Mouse (Mus musculus) spleen, embryonic (tissue): ENCODE results near the gene Klhl6.

Experiments
- CTCF ChIA-PET: fragments of 350-600 bp; sonication (Branson Sonifier 250); formaldehyde crosslinking; loops from one replicate; lab custom pipeline; 2022; lab: Charles Lee

The Klhl6 gene

DNA sequence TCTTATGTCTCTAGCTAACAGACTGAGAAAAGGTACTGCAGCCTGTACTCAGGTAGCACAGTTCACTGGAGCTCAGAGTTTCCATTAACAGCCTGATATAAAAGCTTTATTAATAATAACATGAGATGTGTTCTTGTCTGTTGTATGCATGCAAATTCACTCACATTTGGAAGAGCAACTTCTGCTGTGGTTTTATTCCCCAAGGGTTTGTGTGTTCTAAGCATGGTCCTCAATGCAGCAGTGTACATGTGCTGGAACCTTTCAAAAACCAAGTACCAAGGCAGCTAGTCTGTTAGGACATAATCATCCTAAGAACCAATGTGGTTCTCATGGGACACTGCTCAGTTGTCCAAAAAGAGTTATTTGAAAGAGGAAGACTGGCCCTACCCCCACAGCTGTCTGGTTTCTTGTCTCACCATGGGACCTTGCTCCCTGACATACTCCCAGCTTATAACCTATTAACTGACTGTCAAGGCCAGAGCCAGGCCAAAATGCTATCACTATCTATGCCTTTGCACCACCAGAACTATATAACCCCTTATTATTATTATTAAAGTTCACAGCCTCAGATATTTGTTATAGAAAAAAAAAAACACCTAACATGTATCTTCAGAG lies 10.0 kb downstream of the Klhl6 start:
- CTCF ChIA-PET: no interaction called here

DNA sequence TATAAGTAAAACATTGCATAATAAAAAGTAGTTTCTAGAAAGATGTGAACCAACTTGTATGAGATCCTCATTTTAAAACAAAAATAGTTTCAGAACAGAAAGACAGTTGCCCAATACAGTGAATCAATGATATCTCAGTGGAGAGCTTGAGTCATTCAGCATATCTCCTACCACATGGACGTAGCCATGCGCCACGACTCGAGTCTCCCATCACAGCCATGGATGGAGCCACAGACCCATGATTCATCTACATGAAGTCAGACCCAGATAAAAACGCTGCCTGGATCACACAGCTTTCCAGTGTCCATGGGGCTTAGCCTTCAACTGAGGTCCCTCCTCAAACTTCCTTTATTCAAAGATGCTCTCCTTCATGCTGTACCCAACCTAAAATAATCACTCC lies 13.3 kb downstream of the Klhl6 start:
- CTCF ChIA-PET: no interaction called here

DNA sequence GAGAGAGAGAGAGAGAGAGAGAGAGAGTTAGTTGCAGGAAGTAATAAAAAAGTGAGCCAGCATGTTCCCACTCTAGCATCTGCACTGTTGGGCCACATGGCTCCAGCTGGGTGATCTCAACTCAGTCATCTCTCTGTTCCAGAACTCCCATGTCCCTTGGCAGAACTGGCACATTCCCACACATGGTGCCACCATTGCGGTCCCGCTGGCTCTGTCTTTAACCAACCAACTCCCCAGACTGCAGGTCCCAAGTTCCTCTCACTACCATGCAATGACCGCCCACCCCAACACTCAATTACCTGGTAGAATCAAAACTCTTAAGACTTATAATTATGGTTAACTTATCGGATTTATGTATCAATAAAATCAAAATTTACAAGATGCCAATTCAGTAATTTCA lies 14.2 kb downstream of the Klhl6 start:
- CTCF ChIA-PET: no interaction called here

DNA sequence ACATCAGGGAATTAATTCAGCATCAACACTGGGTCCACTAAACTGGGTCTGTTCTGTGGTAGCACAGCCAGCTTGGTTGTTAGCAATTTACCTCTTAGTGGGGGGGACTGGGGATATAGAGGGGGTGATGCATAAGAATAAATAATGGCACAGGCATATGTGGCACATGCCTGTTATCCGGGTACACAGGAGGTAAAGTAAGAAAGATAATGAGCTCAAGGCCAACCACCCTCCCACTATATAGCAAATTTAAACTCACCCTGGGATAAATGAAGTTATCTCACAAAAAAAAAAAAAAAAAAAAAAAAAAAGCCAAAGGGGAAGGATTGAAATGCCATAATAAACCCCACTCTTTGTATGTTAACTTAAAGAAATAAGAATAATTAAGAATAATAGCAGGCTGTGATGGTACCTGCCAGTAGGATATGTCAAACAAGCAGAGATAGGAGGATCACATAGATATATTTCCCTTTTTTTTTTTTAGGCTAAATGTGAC lies 14.9 kb downstream of the Klhl6 start:
- CTCF ChIA-PET: interaction anchor here (0.6 kb wide), 1 partner anchor 9 kb away, joined by 3 read pairs; no protein-coding TSS in a partner anchor

DNA sequence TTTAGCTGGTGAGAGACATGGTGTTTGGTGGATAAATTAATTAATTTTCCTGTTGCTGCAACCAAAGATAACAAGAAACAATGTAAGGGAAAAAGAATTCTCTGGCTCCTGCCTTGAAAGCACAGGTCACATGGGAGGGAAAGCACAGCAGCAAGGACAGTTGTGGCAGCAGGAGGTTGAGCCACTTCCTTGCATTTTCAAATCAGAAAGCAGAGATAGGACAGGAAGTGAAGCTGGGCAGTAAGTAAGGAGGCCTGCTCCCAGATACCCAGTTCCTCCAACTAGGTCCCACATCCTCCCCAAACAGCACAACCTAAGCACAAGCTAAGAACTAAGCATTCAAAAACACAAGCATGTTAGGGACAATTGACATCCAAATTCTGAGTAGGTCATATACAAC lies 15.9 kb downstream of the Klhl6 start:
- CTCF ChIA-PET: no interaction called here

DNA sequence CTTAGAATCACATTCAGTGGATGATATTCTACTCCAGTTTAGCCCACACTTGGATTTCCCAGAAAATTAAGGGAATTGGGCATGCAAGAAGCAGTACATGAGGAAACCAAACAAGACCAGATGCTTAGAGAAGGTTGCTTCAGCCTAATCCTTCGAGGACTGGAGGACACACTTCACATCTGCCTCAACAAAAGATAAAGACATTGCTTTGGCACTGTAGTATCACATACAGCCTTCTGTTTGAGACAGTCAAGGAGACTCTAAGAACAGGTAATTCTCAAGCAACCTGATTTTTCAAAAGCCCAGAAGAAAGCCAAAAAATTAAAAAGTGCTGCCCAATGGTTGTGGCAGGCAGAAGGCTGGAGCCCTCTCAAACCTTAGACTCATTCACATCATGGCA lies 16.4 kb downstream of the Klhl6 start:
- CTCF ChIA-PET: no interaction called here

DNA sequence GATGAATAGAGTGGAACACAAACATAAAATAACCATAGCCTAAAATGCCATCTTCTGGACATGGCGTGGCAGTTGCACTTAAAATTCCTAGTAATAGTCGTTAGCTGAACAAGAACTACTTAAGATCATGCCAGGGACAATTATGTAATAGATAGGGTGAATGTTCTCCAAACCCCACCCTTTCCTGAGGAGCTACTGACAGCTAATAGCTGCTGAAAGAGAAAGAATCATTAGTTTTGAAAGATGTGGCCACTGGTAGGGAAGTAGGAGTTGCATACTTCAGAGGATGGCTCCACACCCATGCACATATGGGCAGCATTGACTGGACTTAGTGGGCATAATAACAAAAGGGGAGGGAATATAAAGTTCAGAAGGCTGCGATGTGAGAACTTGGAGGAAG lies 19.9 kb downstream of the Klhl6 start:
- CTCF ChIA-PET: interaction anchor here (0.7 kb wide), 1 partner anchor 637 kb away, joined by 3 read pairs; no protein-coding TSS in a partner anchor

DNA sequence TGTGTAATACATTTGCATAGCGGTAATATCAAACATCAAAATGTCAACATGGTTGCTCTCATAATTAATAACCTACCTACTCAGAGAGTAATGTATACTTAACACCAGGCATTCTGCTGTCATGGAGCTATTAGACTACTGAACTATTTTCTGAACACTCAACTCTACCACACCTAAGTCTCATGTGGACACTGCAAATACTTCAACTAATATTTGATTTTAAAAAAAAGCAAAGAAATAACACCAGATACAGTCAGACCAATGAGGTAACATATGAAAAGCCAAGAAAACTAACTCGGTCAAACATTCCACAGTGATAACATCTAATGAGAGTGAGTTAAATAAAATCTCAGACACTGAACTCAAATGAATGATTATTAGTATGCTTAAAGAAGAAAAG lies 21.8 kb downstream of the Klhl6 start:
- CTCF ChIA-PET: no interaction called here

DNA sequence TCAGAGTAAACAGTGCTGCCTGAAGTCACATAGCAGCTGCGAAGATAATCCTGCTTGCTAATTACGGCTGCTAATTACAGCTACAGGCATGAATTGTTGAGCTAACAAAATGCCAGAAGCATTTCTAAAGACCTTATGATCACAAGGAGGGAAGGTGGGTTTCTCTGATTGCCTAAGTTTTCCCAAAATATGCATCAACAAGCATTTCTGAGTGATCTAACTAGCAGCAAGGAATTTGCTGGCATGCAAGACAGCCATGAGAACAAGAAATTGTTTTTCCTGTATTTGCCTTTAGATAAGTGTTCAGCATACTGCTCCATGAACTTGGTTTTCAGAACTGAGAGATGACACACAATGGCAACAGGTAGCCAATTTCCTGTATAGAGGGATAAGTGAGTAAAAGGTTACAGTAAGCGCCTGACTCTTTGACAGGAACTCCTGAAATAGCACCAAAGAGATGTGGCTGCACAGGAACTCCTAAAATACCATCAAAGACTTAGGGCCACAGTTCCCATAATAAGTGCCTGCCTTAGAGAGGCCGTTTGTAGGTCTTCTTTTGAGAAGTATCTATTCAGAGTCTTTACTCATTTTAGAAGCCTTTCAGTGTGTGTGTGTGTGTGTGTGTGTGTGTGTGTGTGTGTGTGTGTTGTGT lies 22.3 kb downstream of the Klhl6 start:
- CTCF ChIA-PET: no interaction called here

DNA sequence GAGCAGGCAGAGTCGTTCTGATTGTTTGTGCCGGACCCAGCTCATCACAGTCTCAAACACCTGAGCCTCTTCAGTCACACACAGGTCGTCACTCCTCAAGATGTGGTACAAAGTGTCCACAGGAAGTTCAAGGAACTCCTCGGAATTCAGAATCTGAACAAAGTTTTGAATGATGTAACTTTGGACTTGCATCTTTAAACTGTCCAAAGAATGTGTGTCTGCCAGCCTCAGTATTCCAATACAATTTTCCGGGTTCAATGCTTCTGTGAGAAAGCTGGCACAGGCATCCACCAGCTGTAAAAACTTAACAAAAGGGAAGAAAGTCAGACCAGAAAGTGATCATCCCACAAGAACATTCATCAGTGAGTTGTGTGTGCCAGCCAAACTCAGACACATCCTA lies 25.8 kb downstream of the Klhl6 start:
- CTCF ChIA-PET: no interaction called here

DNA sequence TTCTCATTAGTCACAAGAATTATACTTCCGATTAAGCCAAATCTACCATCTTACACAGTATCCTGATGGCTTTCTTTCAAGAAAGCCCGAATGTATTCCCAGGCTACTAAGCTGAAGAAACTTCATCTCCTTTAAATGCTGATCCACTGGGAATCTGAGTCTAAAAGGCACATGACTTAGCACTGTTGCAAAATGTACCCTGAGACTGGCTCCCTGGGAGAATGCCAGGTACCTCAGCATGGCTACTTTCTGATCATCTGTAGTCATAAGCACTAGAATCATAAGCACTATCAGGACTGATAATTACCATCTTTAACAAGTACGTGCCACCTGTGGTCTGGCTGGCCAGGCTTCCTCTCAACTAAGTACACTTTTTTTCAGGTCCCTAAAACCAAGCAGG lies 35.5 kb downstream of the Klhl6 start:
- CTCF ChIA-PET: no interaction called here

DNA sequence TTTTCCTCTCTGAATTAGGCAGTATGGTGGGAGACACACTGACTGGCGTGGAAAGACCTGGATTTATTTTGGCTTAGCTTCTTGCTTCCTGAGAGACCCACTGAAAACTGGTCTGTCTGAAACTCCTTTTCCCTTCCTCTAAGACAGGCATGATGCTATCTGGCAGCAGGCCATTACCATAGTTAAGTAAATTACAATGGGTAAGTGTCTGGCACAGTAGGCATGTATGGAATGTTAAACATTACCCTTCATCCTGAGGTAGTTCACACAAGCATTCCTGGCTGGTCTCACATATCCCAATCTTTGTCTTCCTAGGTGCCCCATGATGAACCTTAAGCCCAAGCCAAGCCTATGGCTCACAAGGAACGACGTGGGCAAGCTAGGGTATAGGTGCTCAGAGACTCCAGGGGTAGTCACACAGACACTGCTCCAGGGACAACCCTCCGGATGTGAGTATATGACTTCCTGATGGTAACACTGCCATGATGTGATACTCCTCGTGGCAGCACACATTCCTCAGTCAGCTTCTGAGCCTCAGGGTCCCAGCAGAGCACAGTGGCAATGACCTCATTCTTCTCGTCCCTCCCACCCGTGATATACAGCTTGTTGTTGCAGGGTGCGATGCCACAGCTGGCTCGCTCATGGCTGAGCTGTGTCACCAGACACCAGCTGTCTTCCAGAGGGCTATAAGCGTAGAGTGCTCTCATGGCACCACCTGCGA lies 36.1 kb downstream of the Klhl6 start:
- CTCF ChIA-PET: interaction anchor here (0.6 kb wide), 1 partner anchor 11 kb away, joined by 3 read pairs; no protein-coding TSS in a partner anchor

DNA sequence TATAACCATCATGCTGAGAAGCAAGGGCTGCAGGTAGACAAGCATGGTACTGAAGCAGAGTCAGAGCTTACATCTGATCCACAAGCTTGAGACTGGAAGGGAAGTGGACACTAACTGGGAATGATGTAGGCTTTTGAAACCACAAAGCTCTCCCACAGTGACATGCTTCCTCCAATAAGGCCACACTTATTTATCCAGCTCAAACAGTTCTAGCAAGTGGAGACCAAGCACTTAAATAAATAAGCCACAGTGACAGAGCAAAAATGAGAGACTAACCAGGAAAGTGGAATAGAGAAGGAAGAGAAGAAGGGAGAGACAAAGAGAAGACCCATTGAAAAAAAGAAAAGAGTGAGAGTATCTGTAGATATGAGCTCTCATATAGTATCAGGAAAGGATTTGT lies 62.0 kb downstream of the Klhl6 start:
- CTCF ChIA-PET: no interaction called here

DNA sequence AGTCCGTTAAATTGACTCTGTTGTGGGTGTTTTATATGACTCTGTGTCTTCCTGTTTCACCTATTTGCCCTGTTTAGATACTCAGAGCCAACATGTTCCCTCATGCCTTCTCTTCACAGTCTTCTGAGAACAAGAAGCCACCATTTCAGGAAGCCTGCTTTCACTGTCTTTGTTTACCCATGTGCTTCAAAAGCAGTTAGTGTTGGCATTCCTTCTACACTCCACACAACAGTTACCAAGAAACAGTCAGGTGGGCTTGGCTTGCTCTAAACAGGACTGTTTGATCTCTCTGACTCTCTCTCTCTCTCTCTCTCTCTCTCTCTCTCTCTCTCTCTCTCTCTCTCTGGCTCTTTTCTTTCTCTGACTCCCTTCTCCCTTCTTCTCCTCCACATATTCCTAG lies 64.6 kb downstream of the Klhl6 start:
- CTCF ChIA-PET: no interaction called here

DNA sequence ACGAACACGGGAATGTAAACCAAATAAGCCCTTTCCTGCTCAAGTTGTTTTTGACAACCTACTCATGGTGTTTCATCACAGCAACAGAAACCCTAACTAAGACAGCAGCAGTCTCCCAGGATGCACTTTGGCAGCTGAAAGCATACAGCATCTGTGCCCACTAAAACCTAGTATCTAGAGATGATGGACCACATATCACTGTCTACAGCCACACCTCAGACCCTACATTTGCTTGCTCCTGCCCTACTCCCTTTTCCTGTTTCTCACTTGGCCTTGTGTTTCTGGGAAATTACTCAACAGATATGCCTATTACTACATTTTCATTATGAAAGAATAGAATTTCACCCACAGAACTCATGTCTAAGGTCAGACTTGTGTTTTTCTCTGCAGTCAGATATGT lies 70.3 kb downstream of the Klhl6 start:
- CTCF ChIA-PET: no interaction called here

DNA sequence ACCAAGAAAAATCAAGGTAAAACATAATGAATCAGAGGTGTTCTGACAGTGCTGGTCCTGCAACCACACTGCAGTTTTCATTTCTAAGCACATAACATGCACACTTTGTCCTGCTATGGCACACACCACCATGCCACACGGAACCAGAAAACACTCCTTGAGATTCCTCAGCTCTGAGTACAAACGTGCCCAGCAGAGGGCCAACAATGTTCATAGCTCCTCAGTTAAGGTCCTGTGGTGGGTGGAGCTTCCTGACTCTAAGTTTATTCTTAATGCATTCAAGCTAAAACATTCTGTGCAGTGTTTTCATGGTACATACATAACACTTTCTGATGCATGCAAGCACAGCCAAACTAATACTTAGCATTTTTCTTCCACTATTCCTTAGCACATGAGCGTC lies 74.5 kb downstream of the Klhl6 start:
- CTCF ChIA-PET: no interaction called here

DNA sequence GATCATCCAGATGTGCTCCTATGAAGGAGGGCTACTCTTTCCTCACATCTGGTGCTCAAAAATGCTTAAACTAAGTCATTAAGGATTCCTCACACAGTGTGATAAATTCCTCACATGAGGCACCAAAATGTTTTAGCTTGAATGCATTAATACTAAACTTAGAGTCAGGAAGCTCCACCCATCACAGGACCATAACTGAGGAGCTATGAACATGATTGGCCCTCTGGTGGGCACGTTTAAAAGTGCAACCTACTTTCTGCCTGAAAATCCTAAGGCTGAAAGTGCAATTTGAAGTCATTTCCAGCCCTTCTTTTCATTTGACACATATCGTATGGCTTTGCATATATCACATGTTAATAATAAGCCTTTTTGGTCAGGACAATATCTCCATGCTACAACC lies 75.7 kb downstream of the Klhl6 start:
- CTCF ChIA-PET: no interaction called here

DNA sequence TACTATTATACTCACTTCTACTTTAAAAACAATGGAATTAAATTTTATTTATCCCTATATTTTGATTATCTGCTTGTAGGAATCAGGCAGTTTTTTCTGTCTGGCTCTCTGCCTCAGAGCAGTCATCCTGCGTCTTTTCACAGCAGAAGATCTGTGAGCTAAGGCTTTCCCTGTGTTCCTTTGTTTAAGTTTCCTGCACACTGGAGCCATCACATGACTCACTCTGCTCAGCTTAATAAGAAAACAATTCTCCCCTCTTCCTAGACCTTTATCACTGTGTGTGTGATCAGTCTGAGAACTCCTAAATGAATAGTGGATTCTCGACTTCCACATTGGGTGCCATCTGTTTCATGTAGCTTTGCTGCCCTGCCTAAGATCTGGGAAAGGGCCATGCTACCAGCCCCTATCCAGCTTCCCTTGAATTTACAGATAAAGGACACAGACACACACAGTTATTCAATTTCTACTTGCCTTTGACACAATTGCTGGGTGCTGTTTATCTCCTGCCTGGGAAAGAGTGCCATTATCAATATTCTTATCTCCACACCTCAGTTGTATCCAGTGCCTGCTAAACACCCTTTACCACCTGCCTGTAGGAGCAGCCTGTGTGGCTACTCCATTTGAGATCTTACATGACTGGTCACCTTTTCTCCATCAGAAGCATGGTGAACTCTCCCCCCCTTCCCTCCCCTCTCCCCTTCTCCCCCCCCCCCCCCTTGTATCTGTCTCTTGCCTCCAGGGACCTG lies 77.9 kb downstream of the Klhl6 start:
- CTCF ChIA-PET: no interaction called here

DNA sequence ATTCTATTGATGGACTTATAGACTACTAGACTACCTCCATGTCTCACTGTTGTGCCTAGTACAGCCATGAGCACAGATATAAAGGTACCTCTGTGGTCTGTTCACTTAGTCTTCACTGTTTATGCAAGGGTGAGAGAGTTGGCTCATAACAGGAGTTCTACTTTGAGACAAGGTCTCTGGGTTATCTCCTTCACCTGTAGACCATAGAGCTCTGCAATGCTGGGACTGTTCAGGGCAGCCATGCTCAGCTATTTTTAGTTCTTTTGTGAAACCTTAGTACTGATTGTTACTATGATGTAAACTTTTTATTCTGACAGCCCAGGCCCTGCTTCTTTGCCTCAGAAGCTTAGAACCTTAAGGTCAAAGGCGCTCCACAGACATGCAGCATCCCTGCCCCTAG lies 79.0 kb downstream of the Klhl6 start:
- CTCF ChIA-PET: no interaction called here
